Mouse (Mus musculus) right cerebral cortex, postnatal 4 days (tissue): ENCODE measurements around the gene Acad9.

Source experiments
- DNase-seq: peaks from one replicate; pipeline ENCODE4 v3.0.0-alpha.2; 2022

The Acad9 gene

GRCm38 (mm10) chr3:36065843-36066651 lies at the start of gene Acad9:
Gene Acad9, plus strand, starts transcription at chr3:36065979.
- DNase-seq: peak; percentile 95

- DNase-seq: no peak
Observed at GRCm38 (mm10) chr3:36025732-36026131, 40.0 kb upstream of the Acad9 start.

GRCm38 (mm10) chr3:36029993-36030392 lies 35.8 kb upstream of the Acad9 start:
- DNase-seq: no peak

- no peak for DNase-seq
Observed at GRCm38 (mm10) chr3:36031740-36032510, 33.9 kb upstream of the Acad9 start.

GRCm38 (mm10) chr3:36044520-36044919 lies 21.3 kb upstream of the Acad9 start:
- no peak for DNase-seq

GRCm38 (mm10) chr3:36045086-36045485 lies 20.7 kb upstream of the Acad9 start:
- DNase-seq: no peak

- DNase-seq: no peak
Observed at GRCm38 (mm10) chr3:36049106-36049505, 16.7 kb upstream of the Acad9 start.

GRCm38 (mm10) chr3:36053447-36053846 lies 12.3 kb upstream of the Acad9 start, which contains the start of gene Ccdc144b:
Gene Ccdc144b, minus strand, starts transcription at chr3:36053547.
- DNase-seq: no peak

GRCm38 (mm10) chr3:36060096-36060850 lies 5.5 kb upstream of the Acad9 start:
- peak; percentile 78 for DNase-seq

- no peak for DNase-seq
Observed at GRCm38 (mm10) chr3:36064592-36065061, 1.2 kb upstream of the Acad9 start.

- DNase-seq: no peak
Observed at GRCm38 (mm10) chr3:36065166-36065565, 613 bp upstream of the Acad9 start.

- DNase-seq: no peak
Observed at GRCm38 (mm10) chr3:36067731-36068130, 2.0 kb downstream of the Acad9 start.

- no peak for DNase-seq
Observed at GRCm38 (mm10) chr3:36070436-36070835, 4.7 kb downstream of the Acad9 start.

GRCm38 (mm10) chr3:36071047-36071446 lies 5.3 kb downstream of the Acad9 start:
- no peak for DNase-seq

GRCm38 (mm10) chr3:36074231-36074630 lies 8.5 kb downstream of the Acad9 start:
- no peak for DNase-seq

GRCm38 (mm10) chr3:36075466-36075865 lies 9.7 kb downstream of the Acad9 start:
- no peak for DNase-seq

- DNase-seq: no peak
Observed at GRCm38 (mm10) chr3:36077386-36077785, 11.6 kb downstream of the Acad9 start.

- no peak for DNase-seq
Observed at GRCm38 (mm10) chr3:36079886-36080285, 14.1 kb downstream of the Acad9 start.

- no peak for DNase-seq
Observed at GRCm38 (mm10) chr3:36080741-36081140, 15.0 kb downstream of the Acad9 start.

- no peak for DNase-seq
Observed at GRCm38 (mm10) chr3:36082843-36083242, 17.1 kb downstream of the Acad9 start.

GRCm38 (mm10) chr3:36083381-36083780 lies 17.6 kb downstream of the Acad9 start:
- no peak for DNase-seq

GRCm38 (mm10) chr3:36085394-36085793 lies 19.6 kb downstream of the Acad9 start:
- DNase-seq: no peak

GRCm38 (mm10) chr3:36087591-36087990 lies 21.8 kb downstream of the Acad9 start:
- DNase-seq: no peak
